Mouse (Mus musculus): ENCODE measurements around the gene Trim41. TPM values are rescaled to one million over a fixed set of nuclear protein-coding genes. Genes with fewer than 3 reads are reported as not detected.

Trim41 gene
- polyA plus RNA-seq, 1 experiment from 2014 or later: 4.5 TPM

DNA sequence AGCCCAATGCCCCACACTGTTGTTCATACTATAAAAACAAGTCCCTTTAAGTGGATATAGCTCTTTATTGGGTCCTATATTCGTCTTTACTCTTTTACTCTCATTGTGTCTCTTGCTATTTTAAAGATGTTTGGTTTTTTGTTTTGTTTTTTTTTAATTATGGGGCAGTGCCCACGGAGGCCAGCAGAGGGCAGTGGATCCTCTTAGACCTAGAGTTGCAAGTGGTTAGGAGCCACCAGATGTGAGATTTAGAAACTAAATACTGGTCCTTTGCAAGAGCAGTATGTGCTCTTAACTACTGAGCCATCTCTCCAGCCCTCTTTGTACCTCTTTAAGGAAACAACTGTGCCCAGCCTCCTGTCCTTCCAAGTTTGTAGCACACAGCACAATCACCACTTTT is 45.5 kb downstream of the Trim41 start:
- no peak overlapping the region for H3K27ac ChIP-seq (ENCODE audit: low read depth, low read length)
- no peaks in the 10 kb centered on the region for H3K36me3 ChIP-seq (ENCODE audit: control insufficient read depth, insufficient read depth, low read length)
- H3K9ac ChIP-seq (ENCODE audit: low read depth, low read length): no peak overlapping the region
- H3K9me3 ChIP-seq (ENCODE audit: control insufficient read depth, low read length): no peaks in the 10 kb centered on the region
- H3K4me1 ChIP-seq (replicated peaks; ENCODE audit: control insufficient read depth, insufficient read depth, low read length): 0 out of 2 replicates have a peak, but pooled peaks cover 2% of the 10 kb centered on the region
- WGBS: 2% methylated on average over 2 of the region's 2 CpGs
- ATAC-seq (replicated peaks; ENCODE audit: low FRiP score) (no peak), DNase-seq (ENCODE audit: low spot score) (no peak)
- no peaks in the 10 kb centered on the region for H3K27me3 ChIP-seq (replicated peaks; ENCODE audit: control insufficient read depth, insufficient read depth, low read length)
- no peak overlapping the region for H3K4me3 ChIP-seq (ENCODE audit: low read depth, low read length)
- no peak overlapping the region for H3K4me2 ChIP-seq

DNA sequence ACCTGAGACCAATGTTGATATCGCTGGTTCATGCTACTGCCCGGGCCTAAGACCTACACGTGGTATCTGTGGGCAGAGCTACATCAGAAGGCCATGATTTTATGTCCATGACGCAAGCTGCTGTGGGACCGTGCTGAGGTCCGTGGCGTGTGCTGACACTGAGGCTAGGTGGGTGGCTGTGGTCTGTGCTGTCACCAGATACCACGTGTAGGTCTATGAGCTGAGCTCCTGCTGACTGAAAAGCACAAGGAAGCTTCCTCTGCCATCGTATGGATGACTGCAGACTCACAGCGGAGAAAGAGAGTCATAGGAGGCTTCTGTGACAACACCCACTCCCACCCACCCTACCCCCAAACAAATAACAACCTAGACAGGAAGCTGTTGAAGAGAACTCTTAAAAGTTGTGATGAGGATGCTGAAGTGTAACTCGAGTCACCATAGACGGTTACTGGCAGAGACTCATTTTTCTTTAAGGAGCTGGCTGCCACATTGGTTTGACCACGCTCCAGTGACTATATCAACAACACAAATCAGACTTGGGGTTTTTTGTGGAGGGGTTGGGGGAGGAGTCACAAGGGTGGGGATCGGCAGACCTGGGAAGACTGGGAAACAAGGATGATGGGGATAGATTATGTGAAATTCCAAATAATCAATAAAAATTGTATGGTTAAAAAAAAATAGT is 49.8 kb downstream of the Trim41 start:
- H3K36me3 ChIP-seq (ENCODE audit: control insufficient read depth, insufficient read depth, low read length): no peaks in the 10 kb centered on the region
- H3K4me3 ChIP-seq (ENCODE audit: low read depth, low read length): no peak overlapping the region
- no peaks in the 10 kb centered on the region for H3K9me3 ChIP-seq (ENCODE audit: control insufficient read depth, low read length)
- DNase-seq (ENCODE audit: low spot score): no peak
- no peaks in the 10 kb centered on the region for H3K4me1 ChIP-seq (replicated peaks; ENCODE audit: control insufficient read depth, insufficient read depth, low read length)
- ATAC-seq (replicated peaks; ENCODE audit: low FRiP score): no peak
- H3K27ac ChIP-seq (ENCODE audit: low read depth, low read length): no peak overlapping the region
- no peaks in the 10 kb centered on the region for H3K27me3 ChIP-seq (replicated peaks; ENCODE audit: control insufficient read depth, insufficient read depth, low read length)
- WGBS: 83% methylated on average over 14 of the region's 14 CpGs
- no peak overlapping the region for H3K4me2 ChIP-seq
- no peak overlapping the region for H3K9ac ChIP-seq (ENCODE audit: low read depth, low read length)

DNA sequence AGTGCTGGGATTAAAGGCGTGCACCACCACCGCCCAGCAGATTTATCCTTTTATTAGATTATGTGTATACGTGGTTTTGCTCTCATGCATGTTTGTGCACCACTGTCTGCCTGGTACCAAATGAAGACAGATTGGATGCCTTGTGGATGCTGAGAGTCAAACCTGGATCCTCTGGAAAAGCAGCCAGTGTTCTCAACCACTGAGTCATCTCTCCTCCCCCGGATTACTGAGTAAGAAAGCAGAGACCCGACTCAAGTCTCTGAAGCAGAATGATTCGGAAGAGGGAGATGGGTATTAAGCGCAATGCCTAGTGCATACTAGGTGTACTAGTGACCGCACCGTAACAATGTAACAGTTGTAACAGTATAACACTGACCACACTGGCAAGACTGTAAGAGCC is 53.0 kb downstream of the Trim41 start:
- Histone ChIP-seq H3K4me1 (replicated peaks; ENCODE audit: control insufficient read depth, insufficient read depth, low read length) (no peaks in the 10 kb centered on the region), H3K4me2 (no peak overlapping the region), H3K9ac (ENCODE audit: low read depth, low read length) (no peak overlapping the region), H3K27ac (ENCODE audit: low read depth, low read length) (no peak overlapping the region), H3K36me3 (ENCODE audit: control insufficient read depth, insufficient read depth, low read length) (no peaks in the 10 kb centered on the region), H3K27me3 (replicated peaks; ENCODE audit: control insufficient read depth, insufficient read depth, low read length) (no peaks in the 10 kb centered on the region), H3K4me3 (ENCODE audit: low read depth, low read length) (no peak overlapping the region), H3K9me3 (ENCODE audit: control insufficient read depth, low read length) (no peaks in the 10 kb centered on the region)
- DNase-seq (ENCODE audit: low spot score): no peak
- WGBS: 88% methylated on average over 9 of the region's 9 CpGs
- ATAC-seq (replicated peaks; ENCODE audit: low FRiP score): no peak

DNA sequence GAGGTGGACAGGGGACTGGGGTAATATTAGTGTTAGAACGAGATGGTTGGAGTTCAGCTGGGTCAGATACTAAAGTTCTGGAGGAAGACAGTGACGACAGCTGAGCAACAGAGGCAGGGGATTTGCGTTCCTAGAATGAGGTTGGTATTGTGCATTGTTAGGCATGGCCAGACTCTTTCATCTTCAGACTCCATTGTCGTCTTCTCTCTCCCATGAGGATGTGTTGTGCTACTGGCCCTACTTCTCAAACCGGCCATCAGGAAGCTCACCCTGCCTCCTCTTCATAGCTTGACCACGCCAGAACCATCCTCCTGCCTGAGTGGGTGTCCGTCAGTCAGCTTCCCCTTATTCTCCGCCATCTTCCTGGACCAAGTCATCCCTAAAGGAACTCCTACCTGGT is 58.1 kb downstream of the Trim41 start:
- H3K36me3 ChIP-seq (ENCODE audit: control insufficient read depth, insufficient read depth, low read length): no peaks in the 10 kb centered on the region
- H3K9ac ChIP-seq (ENCODE audit: low read depth, low read length): no peak overlapping the region
- ATAC-seq (replicated peaks; ENCODE audit: low FRiP score) (no peak), DNase-seq (ENCODE audit: low spot score) (no peak)
- no peak overlapping the region for H3K4me2 ChIP-seq
- H3K27ac ChIP-seq (ENCODE audit: low read depth, low read length): no peak overlapping the region
- H3K4me1 ChIP-seq (replicated peaks; ENCODE audit: control insufficient read depth, insufficient read depth, low read length): no peaks in the 10 kb centered on the region
- WGBS: 81% methylated on average over 8 of the region's 8 CpGs
- H3K27me3 ChIP-seq (replicated peaks; ENCODE audit: control insufficient read depth, insufficient read depth, low read length): no peaks in the 10 kb centered on the region
- H3K4me3 ChIP-seq (ENCODE audit: low read depth, low read length): no peak overlapping the region
- no peaks in the 10 kb centered on the region for H3K9me3 ChIP-seq (ENCODE audit: control insufficient read depth, low read length)

Other genes starting within 250 kb of the Trim41 start
- 1,154 and 1,248 TPM in 2 replicates for gene Rack1, start 17.0 kb downstream of the Trim41 start, polyA plus RNA-seq (2014; fragmentation: Nextera tagmentation; extraction: Ambion mirVana)
- 0.18 and 0.38 TPM in 2 replicates for gene Trim7, start 8.8 kb upstream of the Trim41 start, polyA plus RNA-seq (2014; fragmentation: Nextera tagmentation; extraction: Ambion mirVana)
- 6.2 and 7.6 TPM in 2 replicates for gene Gm12184, start 9.3 kb upstream of the Trim41 start, polyA plus RNA-seq (2014; fragmentation: Nextera tagmentation; extraction: Ambion mirVana)
- gene Irgm1, start 54.3 kb upstream of the Trim41 start, polyA plus RNA-seq (2014; fragmentation: Nextera tagmentation; extraction: Ambion mirVana): 15.2 and 17.2 TPM in 2 replicates
- gene Gm5431, start 84.9 kb upstream of the Trim41 start, polyA plus RNA-seq (2014; fragmentation: Nextera tagmentation; extraction: Ambion mirVana): 0.16 and 0.30 TPM in 2 replicates
- gene Psme2b, start 128.8 kb upstream of the Trim41 start, polyA plus RNA-seq (2014; fragmentation: Nextera tagmentation; extraction: Ambion mirVana): 1.7 and 2.2 TPM in 2 replicates
- 0.10 TPM in 1 of 2 replicates, not detected in the other for gene Olfr56, start 161.5 kb upstream of the Trim41 start, polyA plus RNA-seq (2014; fragmentation: Nextera tagmentation; extraction: Ambion mirVana)
- gene 9930111J21Rik1, start 162.0 kb upstream of the Trim41 start, polyA plus RNA-seq (2014; fragmentation: Nextera tagmentation; extraction: Ambion mirVana): 0.48 and 0.51 TPM in 2 replicates
- gene Gm12185, start 174.9 kb upstream of the Trim41 start, polyA plus RNA-seq (2014; fragmentation: Nextera tagmentation; extraction: Ambion mirVana): 0.06 TPM in 1 of 2 replicates, not detected in the other
- 0.29 TPM in 1 of 2 replicates, not detected in the other for gene Tgtp1, start 176.8 kb upstream of the Trim41 start, polyA plus RNA-seq (2014; fragmentation: Nextera tagmentation; extraction: Ambion mirVana)
- gene 9930111J21Rik2, start 233.9 kb upstream of the Trim41 start, polyA plus RNA-seq (2014; fragmentation: Nextera tagmentation; extraction: Ambion mirVana): 0.30 and 0.31 TPM in 2 replicates
- gene Tgtp2, start 246.9 kb upstream of the Trim41 start, polyA plus RNA-seq (2014; fragmentation: Nextera tagmentation; extraction: Ambion mirVana): 0.23 and 0.58 TPM in 2 replicates